1 mouse cellular context compared by ENCODE assay signal in the genomic region with DNA sequence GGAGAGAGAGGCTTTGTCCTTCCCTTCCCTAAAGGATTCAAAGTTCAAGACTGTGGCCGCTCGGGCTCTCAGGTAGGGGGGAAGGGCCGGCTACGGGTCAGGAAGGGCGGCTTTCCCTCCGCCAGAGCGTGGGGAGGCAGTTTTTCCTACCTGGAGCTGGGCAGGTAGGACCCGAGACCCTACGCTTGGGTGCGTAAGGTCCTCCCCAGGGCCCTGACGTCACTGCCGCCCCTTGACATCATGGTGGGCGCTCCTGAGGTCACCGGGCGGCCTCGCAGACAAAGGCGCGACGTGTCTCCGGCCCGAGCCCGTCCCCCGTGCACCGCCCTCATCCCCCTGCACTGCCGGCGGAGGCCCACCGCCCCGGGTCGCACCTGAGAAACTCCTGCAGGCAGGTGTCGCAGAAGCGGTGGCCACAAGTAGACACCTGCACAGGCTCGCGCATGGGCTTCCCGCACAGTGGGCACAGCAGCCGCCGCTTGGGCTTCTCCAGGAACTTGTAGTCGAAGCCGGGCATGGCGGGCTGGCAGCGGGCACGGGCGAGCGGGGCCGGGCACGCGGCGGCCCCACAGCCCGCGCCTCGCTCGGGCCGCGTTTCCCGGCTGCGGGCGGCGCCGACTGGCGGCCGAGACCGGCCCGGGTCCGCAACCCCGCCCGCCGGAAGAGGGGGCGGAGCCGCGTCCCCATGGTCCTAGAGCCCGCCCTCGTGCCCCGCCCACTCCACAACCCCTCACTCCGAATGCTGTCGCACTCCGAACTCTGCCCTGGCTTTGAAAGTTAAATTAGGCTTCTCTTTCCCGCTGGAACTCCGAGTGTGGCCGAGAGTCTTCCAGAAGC.
TF ChIP-seq lines count a peak whose summit lies in the region.

TSS of gene Traf4 (minus strand) at position 666 of the 837 bp plus-strand sequence.

TF ChIP-seq in CH12.LX, 34 proteins besides CTCF, POLR2A, EP300 and RAD21 (continued from another document):
- TF ChIP-seq MXI1 (IDR thresholded peaks at IDR 0.05; ENCODE audit: low read depth, low read length) (no peak; the same call in 1 of the 2 replicates), SMC3 (IDR thresholded peaks at IDR 0.05; ENCODE audit: low read depth, low read length) (peak; percentile 31; the same call in 1 of the 2 replicates), SIN3A (IDR thresholded peaks at IDR 0.05; ENCODE audit: low read length) (peak; percentile 81)
